Mouse (Mus musculus) liver, postnatal 0 days (tissue): ENCODE measurements around the gene Syn3.

ENCODE experiments used
- CTCF ChIP-seq: sonication (generic); IDR thresholded peaks from 2 replicates; pipeline ENCODE4 v1.5.1; 2016; ENCODE audit warnings: antibody characterized with exemption, low read depth
- EP300 ChIP-seq: IDR thresholded peaks from 2 replicates; pipeline ENCODE4 v1.6.1; 2016; ENCODE audit warnings: antibody characterized with exemption, low read depth, mild to moderate bottlenecking

GRCm38 (mm10) chr10:86243525-86243924, 255.2 kb downstream of the Syn3 start:
- TF ChIP-seq CTCF: no peak
- TF ChIP-seq EP300: no peak
